Mouse (Mus musculus) MEL (cell line): Measurements from ENCODE around the gene Tgfbr3. TPM values are rescaled to one million over a fixed set of nuclear protein-coding genes. Genes with fewer than 3 reads are reported as not detected.

Source experiments
- DNase-seq: peaks from one replicate; pipeline ENCODE4 v3.0.0; 2011; ENCODE audit warnings: low read depth, low spot score
- H3K27ac ChIP-seq: 2 replicates; pipeline ENCODE4 v1.5.1; 2012; ENCODE audit warnings: low read depth, mild to moderate bottlenecking, control low read depth, low read length, moderate library complexity; ENCODE audit not compliant: control insufficient read depth
- H3K27me3 ChIP-seq, 2 experiments: fragments of 150-350 bp in 1 of 2; sonication (generic) in 1 of 2; 2 replicates each; pipeline ENCODE4 v1.6.1; 2012; ENCODE audit warnings: low read length in 2 of 2, mild to moderate bottlenecking in 2 of 2, improper control_type of control experiment in 1 of 2, moderate library complexity in 1 of 2; ENCODE audit not compliant: insufficient read depth in 2 of 2, control insufficient read depth in 1 of 2
- H3K36me3 ChIP-seq, 2 experiments: 2 replicates each; pipeline ENCODE4 v1.6.1; 2012 to 2014; ENCODE audit warnings: low read length in 2 of 2, improper control_type of control experiment in 1 of 2, inconsistent platforms in 1 of 2, mild to moderate bottlenecking in 1 of 2; ENCODE audit not compliant: insufficient read depth in 2 of 2, control insufficient read depth in 1 of 2
- H3K4me1 ChIP-seq, 2 experiments: fragments of 150-350 bp in 1 of 2; sonication (generic) in 1 of 2; 2 replicates each; pipeline ENCODE4 v1.6.1; 2012; ENCODE audit warnings: low read length in 2 of 2, improper control_type of control experiment in 1 of 2, mild to moderate bottlenecking in 1 of 2; ENCODE audit not compliant: insufficient read depth in 2 of 2, control insufficient read depth in 1 of 2
- H3K4me3 ChIP-seq, 2 experiments: fragments of 150-350 bp in 1 of 2; sonication (generic) in 1 of 2; 2 replicates each; pipeline ENCODE4 v1.5.1; 2012; ENCODE audit warnings: low read depth in 2 of 2, low read length in 2 of 2, mild to moderate bottlenecking in 2 of 2, moderate library complexity in 2 of 2, control low read depth in 1 of 2, improper control_type of control experiment in 1 of 2; ENCODE audit not compliant: control insufficient read depth in 1 of 2, insufficient read depth in 1 of 2
- H3K79me2 ChIP-seq: 2 replicates; pipeline ENCODE4 v1.6.1; 2012; ENCODE audit warnings: mild to moderate bottlenecking, low read length, moderate library complexity; ENCODE audit not compliant: control insufficient read depth, poor library complexity, insufficient read depth
- H3K9ac ChIP-seq: 2 replicates; pipeline ENCODE4 v1.6.1; 2012; ENCODE audit warnings: low read depth, mild to moderate bottlenecking, control low read depth, low read length, moderate library complexity; ENCODE audit not compliant: control insufficient read depth, poor library complexity, severe bottlenecking
- H3K9me3 ChIP-seq: fragments of 150-350 bp; sonication (generic); replicated peaks from 2 replicates; pipeline ENCODE4 v1.6.1; 2012; ENCODE audit warnings: mild to moderate bottlenecking, low read length, improper control_type of control experiment, moderate library complexity; ENCODE audit not compliant: insufficient read depth
- GATA1 ChIP-seq: IDR thresholded peaks from 2 replicates; pipeline ENCODE4 v1.6.1; 2011; ENCODE audit warnings: low read depth, low read length, improper control_type of control experiment
- SMC3 ChIP-seq: IDR thresholded peaks from 2 replicates; pipeline ENCODE4 v1.6.1; 2011; ENCODE audit warnings: low read depth, low read length, improper control_type of control experiment
- TAL1 ChIP-seq: IDR thresholded peaks from 2 replicates; pipeline ENCODE4 v1.6.1; 2012; ENCODE audit warnings: mild to moderate bottlenecking, inconsistent platforms, low read length, moderate library complexity, mixed read lengths
- polyA plus RNA-seq, 2 experiments: library from polyadenylated mRNA; stranded (reverse) in 1 of 2; unstranded in 1 of 2; fragments of >175 nt in 1 of 2; fragments of >200 nt in 1 of 2; gene quantifications; 2 replicates each; pipeline versions ENCODE4 v1.2.1 to v1.2.4; 2012; ENCODE audit warnings: low replicate concordance in 2 of 2, low read depth in 1 of 2; ENCODE audit not compliant: insufficient read length in 2 of 2, insufficient read depth in 1 of 2, missing spikeins in 1 of 2
- total RNA-seq: library from RNA; depleted of rRNA; stranded (reverse); fragments of 300-350 nt; gene quantifications from 2 replicates; pipeline ENCODE4 v1.2.3, GENCODE M21; 2012; rRNA removed

The Tgfbr3 gene
- total and polyA plus RNA-seq, 3 experiments = 3.0 to 5.9 TPM; not detected in 1

- Histone ChIP-seq H3K27ac (no peak overlapping the region), H3K27me3 (no peaks in the 10 kb centered on the region), H3K9ac (no peak overlapping the region), H3K36me3 (peaks cover 0 to 2% of the 10 kb centered on the region in 2 experiments; a peak in 1 of 4 replicates), H3K79me2 (no peaks in the 10 kb centered on the region), H3K4me1 (no peaks in the 10 kb centered on the region), H3K4me3 (no peak overlapping the region), H3K9me3 (no peaks in the 10 kb centered on the region)
- DNase-seq = no peak
- TF ChIP-seq TAL1 (no peak), GATA1 (no peak), SMC3 (no peak)
Measured at GRCm38 (mm10) chr5:107058642-107059041, 230.8 kb downstream of the Tgfbr3 start.

Other genes starting within 250 kb of the Tgfbr3 start
- 10.3 and 12.0 TPM in 2 replicates for gene Brdt, start 41.5 kb upstream of the Tgfbr3 start, total RNA-seq
- 10 to 100 TPM in 1 of 2 experiments, not detected in 1; 16.7 TPM for gene Brdt, start 41.5 kb upstream of the Tgfbr3 start, polyA plus RNA-seq
- 0.39 and 0.72 TPM in 2 replicates for gene Ephx4, start 113.1 kb upstream of the Tgfbr3 start, total RNA-seq
- 1 to 10 TPM in 1 of 2 experiments, not detected in 1; 1.4 TPM for gene Ephx4, start 113.1 kb upstream of the Tgfbr3 start, polyA plus RNA-seq
- not detected in 2 replicates for gene Lpcat2b, start 141.9 kb upstream of the Tgfbr3 start, total RNA-seq
- gene Lpcat2b, start 141.9 kb upstream of the Tgfbr3 start, polyA plus RNA-seq = not detected
- gene Btbd8, start 148.4 kb upstream of the Tgfbr3 start, total RNA-seq = 1.2 and 1.6 TPM in 2 replicates
- 1 to 10 TPM in 1 of 2 experiments, not detected in 1; 2.4 TPM for gene Btbd8, start 148.4 kb upstream of the Tgfbr3 start, polyA plus RNA-seq
- gene Gm42669, start 218.0 kb upstream of the Tgfbr3 start, total RNA-seq = 0.04 TPM in 1 of 2 replicates, not detected in the other
- under 1 TPM in 1 of 2 experiments, not detected in 1; 0.21 TPM for gene Gm42669, start 218.0 kb upstream of the Tgfbr3 start, polyA plus RNA-seq
- not detected in 2 replicates for gene 1700028K03Rik, start 245.1 kb upstream of the Tgfbr3 start, total RNA-seq
- gene 1700028K03Rik, start 245.1 kb upstream of the Tgfbr3 start, polyA plus RNA-seq = not detected